Mouse (Mus musculus): Measurements from ENCODE around the gene Uqcr11.
A peak's percentile ranks its signal among the peaks of the same experiment; 100 is the strongest.

The Uqcr11 gene

DNA sequence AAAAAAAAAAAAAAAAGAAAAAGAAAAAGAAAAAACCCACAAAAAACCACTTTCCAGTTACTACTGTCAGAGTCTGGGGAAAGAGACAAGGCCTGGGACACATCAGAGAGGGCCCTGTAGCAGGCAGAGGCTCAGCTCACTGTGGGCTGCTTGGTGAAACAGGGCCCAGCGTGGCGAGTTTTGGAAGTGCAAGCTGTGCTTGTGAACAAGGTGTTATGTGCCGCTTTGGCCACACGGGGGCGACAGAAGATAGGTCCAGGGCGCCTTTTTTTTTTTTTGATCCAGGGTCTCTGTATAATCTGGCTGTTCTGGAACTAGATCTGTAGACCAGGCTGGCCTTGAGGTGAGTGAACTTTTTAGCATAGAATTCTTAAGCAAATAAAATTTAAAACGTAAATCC, 30.5 kb downstream of the Uqcr11 start:
- peak; percentile 79 for DNase-seq (ENCODE audit: low spot score)

DNA sequence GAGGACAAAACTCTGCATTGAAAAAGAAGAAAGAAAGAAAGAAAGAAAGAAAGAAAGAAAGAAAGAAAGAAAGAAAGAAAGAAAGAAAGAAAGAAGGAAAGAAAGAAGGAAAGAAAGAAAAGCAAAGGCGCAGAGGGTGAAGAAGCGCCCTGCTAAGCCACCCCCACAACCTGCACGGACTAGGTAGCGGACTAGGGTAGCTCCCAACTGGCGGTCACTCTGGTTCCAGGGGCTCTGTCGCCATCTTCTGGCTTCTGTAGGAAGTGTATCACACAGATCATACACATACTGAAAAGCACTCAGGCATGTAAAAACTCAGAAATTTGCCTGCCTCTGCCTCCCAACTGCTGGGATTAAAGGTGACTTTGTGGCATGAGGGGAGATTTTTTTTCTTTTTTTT, 32.6 kb downstream of the Uqcr11 start:
- no peak for DNase-seq (ENCODE audit: low spot score)

DNA sequence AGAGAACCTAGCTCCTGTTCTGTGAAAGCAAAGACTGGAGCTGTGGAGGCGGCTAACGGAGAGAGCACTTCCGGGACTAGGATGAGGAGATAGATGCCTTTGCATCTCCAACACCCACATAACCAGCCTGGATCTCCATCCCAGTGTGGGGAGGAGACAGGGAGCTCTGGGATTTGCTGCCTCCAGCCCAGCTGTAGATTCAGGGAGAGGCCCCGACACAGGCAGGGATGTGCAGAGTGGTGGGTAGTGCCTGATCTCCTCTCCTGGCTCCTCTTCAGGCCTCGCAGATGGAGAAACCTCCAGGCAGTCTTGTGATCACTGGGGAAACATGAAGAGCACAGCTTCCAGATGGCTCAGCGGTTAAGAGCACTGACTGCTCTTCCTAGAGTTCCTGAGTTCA, 33.9 kb downstream of the Uqcr11 start:
- no peak for DNase-seq (ENCODE audit: low spot score)

DNA sequence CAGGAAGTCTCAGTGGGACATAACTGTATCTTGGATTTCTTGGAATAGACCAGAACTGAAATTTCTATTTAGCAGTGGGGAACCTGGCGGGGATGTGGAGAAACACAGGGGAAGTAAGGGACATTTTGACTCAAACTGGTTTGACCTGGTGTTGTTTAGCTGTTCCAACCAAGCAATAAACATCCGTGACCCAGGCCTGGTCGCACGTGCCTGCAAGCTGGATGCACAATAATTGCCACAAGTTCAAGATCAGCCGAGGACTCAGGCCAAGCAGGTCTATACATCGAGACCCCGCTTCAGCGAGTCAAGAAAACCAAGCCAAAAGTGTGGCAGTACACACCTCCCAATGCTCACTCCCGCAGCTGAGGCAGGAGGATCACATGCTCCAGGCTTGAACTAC, 34.6 kb downstream of the Uqcr11 start:
- DNase-seq (ENCODE audit: low spot score), result no peak

DNA sequence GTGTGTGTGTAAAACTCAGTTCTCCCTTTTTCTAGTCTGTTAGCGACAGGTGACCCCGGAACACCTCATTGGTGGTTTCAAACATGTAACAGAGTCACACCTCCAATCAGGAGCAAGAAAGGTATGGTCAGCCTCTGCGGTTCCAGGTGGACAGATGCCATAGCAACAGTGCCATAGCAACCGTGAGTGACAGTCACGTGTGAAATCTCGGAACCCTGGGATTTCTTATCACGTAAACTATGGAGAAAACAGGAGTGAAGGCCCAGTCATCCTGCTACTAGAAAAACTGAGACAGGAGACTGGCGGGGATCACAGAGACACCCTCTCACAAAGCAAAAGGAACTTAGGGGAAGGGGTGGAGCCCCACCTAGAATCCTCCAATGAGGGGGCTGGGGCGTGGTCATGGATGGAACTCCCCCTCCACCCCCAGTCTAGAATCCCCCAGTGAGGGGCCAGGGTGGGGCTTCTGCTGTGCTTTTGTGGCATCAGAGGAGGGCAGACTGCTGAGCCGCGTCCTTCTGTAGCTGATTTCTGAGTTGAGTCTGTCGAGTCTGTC, 35.1 kb downstream of the Uqcr11 start:
- no peak for DNase-seq (ENCODE audit: low spot score)

DNA sequence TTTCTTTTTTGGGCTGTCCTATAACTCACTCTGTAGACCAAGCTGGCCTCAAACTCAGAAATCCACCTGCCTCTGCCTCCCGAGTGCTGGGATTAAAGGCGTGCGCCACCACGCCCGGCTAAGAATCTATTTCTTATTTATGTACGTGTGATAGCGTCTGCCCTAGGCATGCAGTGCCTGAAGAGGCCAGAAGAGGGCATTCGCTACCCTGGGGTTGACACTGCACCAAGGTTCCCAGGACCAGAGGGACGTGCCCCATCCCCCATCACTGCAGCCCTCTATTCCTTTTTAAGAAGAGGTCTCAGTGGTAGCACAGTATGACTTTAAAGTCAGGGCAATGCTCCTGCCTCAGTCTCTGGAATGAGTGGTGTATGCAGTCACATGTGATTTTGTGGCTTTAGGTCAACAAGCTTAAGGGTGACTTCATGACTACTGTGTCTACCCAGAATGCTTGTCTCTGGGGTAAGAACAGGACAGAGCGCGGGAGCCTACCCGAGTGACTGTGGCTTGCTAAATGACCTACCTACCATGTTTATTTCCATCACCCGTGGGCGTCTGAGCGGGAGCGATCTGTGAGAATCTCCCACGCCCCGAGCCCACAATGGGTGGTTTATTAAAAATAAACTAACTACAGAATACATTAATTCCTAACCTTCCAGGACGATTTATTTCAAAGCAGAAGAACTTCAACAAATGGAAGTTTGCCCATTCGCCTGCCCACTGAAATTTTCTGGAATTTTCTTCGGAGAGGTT, 36.5 kb downstream of the Uqcr11 start:
- no peak for DNase-seq (ENCODE audit: low spot score)

DNA sequence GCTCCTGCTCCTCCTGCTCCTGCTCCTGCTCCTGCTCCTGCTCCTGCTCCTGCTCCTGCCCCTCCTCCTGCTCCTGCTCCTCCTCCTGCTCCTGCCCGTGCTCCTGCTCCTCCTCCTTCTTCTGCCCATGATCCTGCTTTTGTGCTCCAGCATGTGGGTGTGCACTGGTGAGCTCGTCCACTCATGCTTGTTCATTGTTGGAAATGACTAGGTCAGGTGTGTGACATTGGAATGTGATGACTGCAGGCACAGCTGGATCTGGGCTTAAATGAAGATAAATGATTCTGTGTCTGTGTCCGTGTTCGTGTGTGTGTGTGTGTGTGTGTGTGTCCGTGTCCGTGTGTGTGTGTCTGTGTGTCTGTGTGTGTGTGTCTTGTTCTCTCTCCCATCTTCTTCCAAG, 38.2 kb downstream of the Uqcr11 start:
- DNase-seq (ENCODE audit: low spot score), result no peak

DNA sequence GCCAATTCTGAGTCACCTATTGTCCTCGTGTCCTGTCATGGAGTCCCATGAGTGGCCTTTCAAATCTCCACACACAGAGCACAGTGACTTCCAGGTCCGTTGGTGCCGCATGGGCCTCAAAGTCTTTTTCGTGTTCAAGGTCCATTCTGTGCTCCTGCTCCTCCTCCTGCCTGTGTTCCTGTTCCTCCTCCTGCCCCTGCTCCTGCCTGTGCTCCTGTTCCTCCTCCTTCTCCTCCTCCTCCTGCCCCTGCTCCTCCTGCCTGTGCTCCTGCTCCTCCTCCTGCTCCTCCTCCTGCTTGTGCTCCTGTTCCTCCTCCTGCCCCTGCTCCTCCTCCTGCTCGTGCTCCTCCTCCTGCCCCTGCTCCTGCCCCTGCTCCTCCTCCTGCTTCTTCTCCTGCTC, 38.7 kb downstream of the Uqcr11 start:
- no peak for DNase-seq (ENCODE audit: low spot score)

DNA sequence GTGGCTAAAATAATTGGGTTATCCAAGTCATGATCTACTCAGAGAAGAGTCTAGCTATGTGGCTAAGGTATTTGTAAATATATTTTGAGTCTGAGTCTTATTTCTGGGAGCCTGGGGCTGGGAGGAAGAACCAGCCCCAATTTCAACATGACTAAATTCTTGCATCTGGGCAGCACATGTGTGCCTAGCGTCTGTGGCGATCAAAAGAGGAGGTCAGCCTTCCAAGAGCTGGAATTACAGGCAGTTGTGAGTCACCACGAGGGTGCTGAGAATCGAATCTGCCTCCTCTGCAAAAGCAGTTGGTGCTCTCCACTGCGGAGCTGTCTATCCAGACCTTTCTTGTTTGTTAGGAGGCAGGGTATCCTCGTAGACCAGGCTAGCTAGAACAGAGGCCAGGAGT, 40.9 kb downstream of the Uqcr11 start:
- no peak for DNase-seq (ENCODE audit: low spot score)

DNA sequence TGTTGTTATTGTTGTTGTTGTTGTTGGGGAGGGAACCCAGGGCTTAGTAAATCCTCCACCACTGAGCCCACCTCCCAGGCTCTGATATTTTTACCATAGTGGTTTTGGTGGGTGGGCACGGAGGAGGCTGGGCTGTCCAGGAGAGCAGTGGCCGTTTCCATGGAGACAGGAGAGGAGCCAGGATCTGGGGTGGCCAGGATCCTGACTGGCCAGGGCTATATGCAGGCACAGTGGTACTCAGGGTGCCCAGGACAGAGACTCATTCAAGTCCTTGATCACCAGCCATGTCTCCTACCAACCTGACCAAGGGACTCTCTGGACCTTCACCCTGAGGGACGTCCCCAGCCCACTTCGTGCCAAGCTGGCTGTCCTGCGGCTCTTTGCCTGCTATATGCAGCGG, 42.9 kb downstream of the Uqcr11 start:
- DNase-seq (ENCODE audit: low spot score), result no peak

DNA sequence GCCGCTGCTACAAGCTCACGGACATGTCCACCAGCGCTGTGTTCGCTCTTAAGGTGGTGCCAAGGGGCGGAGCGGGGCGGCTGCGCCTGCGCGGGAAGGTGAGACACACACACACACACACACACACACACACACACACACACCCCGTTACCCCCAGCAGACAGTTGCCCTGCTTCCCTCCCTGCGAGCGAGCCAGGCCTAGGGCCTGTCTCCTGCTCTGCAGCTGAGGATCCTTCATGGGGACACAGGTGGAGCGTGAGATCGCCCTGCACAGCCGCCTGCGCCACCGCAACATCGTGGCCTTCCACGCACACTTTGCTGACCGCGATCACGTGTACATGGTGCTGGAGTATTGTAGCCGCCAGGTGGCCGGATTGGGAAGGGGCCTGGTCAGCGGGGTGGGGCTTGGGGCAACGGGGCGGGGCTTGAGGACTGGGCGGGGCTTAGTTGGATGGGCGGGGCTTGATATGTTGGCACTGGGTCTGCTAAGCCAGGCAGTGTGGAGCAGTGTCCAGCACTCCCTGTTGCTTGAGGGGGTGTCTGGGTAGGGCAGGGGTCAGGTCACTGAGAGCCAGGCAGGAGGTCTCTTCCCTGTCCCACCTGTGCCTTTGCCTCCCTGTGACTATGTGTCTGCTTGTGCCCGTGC, 48.5 kb downstream of the Uqcr11 start:
- no peak for DNase-seq (ENCODE audit: low spot score)

DNA sequence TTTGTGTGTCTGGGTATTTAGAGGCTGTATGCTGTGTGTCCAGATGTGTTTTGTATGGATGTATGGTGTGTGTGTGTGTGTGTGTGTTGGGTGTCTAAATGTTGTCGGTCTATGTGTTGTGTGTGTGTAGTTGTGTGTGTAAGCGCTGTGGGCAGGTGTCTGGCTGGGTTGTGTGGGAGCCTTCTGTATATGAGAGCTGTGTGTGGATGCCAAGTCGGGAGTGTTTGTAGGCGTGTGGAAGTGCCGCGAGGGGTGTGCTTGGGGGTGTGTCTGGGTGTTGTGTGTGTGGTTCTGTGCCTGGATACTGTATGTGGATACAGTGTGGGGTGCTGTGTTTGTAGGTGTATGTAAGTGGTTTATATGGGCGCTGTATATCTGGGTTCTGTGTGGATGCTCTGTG, 49.3 kb downstream of the Uqcr11 start:
- no peak for DNase-seq (ENCODE audit: low spot score)

DNA sequence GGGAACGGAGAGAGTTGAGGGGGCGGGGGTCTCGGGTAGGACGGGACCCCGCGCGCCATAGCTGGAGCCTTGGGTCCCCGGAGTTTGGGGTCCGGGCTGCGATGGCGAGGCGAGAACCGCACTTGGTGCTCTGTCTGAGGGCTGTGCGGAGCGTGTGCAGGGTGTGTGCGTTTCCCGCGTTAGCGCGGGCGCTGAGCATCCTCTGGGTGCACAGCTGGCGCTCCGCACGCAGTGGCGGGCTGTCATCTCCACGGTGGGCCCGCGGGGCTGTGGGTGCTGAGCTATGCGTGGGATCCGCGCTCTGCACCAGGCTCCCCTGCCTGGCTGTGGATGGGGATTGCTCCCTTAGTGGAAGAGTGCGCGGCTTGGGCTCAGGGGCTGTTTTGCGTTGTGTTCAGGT, 49.9 kb downstream of the Uqcr11 start:
- no peak for DNase-seq (ENCODE audit: low spot score)

DNA sequence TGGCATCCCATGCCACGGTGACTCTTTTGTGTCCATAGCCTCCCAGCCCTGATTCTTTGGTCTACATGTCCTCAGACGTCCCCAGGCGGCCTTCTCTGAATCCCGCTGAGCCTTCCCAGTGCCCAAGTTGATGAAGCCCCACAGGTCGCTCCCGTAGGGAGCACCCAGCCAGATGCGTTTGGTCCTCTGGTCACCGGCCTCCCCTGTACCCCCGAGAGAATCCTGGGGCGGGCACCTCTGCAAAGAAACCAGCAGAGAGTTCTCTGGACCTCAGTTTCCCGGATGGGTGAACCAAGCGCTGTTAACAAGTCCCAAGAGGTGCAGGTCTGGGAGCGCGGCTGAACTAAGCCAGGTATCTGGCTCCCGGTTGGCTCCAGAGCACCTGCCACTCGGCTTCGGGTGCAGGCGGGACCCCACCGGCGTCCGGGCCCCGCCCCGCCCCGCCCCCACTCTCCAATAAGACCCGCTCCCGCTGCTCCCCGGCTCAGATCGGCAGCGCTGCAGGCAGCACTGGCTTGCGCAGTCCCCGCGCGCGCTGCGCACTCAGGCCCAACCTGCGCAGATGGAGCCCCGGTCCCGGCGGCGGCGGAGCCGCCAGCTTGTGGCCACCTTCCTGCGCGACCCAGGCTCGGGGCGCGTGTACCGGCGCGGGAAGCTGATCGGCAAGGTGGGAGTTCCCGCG, 50.5 kb downstream of the Uqcr11 start, which contains the start of gene Plk5:
Gene Plk5 (plus strand): TSS at position 459 of the 682 bp plus-strand sequence.
- DNase-seq (ENCODE audit: low spot score), result no peak

DNA sequence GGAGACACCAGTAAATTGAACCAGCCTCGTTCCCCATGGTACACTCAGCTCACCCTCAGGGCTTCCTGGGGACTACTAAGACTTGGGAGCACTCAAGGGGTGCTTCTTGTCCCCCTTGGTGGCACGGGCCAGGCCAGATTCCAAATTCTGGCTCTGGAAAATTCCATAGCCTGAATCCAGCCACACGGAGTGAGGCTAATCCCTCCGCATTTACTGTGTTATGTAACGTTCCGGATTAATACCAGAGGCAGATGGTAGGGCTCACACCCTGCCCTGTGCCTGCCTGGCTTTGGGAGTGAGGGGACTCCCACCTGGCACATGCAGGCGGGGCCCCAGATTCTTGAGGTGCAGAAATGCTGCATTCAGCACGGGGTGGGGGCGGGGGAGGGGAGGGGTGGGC, 51.2 kb downstream of the Uqcr11 start:
- no peak for DNase-seq (ENCODE audit: low spot score)
